Mouse (Mus musculus) cortical plate, adult 2 months (tissue): ENCODE results near the gene Mrnip.

Experiments
- CTCF ChIP-seq: fragments of 200-500 bp; IDR thresholded peaks from 2 replicates; pipeline ENCODE4 v1.5.1; 2011; ENCODE audit warnings: mild to moderate bottlenecking, control low read depth, low read length; ENCODE audit not compliant: insufficient read depth; ENCODE audit errors: extremely low read depth
- POLR2A ChIP-seq: fragments of 200-500 bp; IDR thresholded peaks from 2 replicates; pipeline ENCODE4 v1.6.1; 2011; ENCODE audit warnings: mild to moderate bottlenecking, low read length, control low read depth; ENCODE audit not compliant: insufficient read depth; ENCODE audit errors: extremely low read depth

- no peak for TF ChIP-seq CTCF
- no peak for TF ChIP-seq POLR2A
Measured at GRCm38 (mm10) chr11:50215633-50216032, 41.4 kb downstream of the Mrnip start.
